Mouse (Mus musculus) layer of hippocampus, adult 9-10 months (tissue): ENCODE data around the gene Vcl.

Source experiments
- DNase-seq: peaks from one replicate; pipeline ENCODE4 v3.0.0; 2022; ENCODE audit warnings: low spot score

Vcl gene

DNA sequence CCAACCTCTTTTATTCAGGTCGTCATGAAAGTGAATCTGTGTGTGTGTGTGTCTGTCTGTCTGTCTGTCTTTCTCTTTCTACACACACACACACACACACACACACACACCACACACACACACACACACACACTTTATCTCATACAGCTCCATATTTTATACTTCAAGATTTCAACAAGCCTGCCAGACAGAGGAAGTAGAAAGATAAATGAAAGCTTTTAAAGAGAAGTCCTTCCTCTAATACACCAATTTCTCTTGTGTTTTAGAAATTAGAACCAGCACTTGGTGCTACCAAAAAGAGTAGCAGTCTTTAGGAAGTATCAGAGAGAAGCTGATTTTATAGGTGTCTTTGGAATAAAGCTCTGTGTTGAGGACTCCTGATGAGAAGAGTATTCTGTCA, 9.7 kb downstream of the Vcl start:
- DNase-seq = no peak

DNA sequence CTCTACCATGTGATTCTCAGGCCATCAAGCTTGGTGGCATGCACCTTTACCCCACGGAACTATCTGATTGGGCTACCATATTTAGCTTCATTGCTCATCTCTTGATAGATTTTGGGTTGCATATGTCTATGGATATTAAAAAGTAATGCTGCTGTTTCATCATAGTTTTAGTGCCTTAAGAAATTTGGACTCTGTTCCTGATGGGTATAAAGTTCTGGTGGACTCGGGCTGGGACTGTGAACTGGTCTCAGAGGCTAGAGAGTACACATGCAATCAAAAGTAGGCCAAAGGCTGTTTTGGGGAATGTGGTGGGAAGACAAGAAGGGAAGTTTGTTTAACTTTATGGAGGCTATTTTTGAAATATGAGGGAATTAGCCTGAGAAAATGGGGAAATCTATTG, 16.1 kb downstream of the Vcl start:
- DNase-seq = no peak

DNA sequence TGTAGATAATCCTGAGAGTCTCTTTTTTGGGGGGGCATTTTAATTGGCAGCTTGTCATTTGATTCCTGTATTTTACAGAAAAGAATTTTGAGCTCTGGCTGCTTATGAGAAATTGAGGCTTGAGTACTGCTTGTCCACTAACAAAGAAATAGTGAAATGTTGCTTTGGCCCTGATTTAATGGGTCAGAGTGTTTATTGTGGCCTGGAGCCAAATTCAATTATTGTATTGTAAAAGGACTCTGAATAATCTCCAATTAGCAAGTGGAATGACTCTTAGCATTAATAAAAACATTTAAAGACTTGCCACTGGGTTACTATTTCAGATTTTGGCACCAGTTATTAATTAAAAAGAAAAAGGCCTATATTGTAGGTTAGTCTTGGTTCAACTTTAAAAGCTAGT, 26.8 kb downstream of the Vcl start:
- no peak for DNase-seq

DNA sequence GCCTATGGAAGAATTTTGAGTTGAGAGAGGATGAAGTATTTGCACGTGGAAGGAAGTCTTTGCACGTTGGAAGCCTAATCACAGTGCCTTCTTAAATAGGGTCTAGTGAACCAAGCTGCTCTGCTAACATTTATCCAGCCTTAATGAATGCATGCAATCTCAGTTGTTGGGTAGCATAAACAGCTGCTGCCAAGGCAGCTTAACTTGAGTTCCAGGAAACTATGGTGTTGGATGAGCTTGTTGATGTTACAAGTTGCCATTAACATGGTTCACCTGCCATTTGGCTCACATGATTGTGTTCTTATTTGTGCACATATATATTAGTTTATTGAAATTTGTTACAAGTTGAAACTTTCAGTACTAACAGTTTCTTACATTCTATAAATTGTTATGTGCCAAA, 29.8 kb downstream of the Vcl start:
- DNase-seq = no peak

DNA sequence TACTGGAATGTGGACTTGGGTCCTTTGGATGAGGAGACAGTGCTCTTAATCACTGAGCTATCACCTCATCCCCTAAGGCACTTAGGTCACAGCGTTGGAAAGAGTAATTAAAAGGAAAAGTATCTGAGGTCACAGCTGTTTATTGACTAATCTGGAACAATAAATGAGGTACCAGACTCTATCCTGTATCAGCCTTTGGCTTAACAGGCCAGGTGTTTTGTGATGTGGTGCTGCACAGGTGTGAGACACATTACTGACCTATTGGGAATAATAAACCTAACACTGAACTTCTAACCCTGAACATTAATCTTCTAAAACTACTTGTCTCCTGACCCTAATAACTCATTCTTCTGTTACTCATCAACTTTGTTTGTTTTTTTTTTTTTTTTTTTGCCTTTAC, 33.3 kb downstream of the Vcl start:
- DNase-seq = no peak

DNA sequence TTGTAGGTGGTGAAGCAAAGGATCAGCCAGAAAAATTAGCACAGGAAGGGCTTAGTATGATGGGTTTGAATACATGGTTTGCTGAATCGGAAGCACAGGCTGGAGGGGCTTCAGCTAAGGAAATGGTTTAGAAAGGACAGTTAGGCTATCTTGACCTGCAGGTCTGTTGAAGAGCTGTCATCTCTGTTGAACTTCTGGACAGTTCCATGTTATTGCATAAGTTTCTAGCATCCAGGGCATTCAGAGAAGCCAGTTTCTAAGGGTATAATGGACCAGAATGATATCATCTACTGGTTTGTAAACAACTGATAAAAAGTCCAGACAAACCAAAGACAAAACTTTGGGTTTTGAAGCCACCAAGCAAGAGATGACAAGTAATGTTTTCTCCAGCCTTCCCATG, 33.7 kb downstream of the Vcl start:
- DNase-seq = no peak

GRCm38 (mm10) chr14:20963863-20964262, 34.7 kb downstream of the Vcl start:
- DNase-seq = no peak

DNA sequence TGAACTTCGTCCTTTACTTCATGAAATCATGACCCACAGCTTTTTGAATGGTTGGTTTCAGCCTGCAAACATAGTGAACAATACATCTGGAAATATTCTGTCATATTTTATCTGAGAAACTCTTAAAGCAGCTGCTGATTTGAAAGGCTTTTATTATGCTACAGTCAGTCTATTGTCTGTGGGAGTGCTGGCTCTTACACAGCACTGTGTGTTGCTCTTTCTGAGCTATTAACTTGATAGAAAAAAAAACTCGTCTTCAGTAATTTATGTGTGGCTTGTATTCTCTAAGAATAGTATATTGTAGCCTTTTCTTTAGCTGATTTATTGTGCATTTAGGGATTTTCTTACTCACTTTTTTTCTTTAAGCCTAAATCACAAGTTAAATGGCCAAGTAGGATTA, 35.1 kb downstream of the Vcl start:
- DNase-seq = no peak

DNA sequence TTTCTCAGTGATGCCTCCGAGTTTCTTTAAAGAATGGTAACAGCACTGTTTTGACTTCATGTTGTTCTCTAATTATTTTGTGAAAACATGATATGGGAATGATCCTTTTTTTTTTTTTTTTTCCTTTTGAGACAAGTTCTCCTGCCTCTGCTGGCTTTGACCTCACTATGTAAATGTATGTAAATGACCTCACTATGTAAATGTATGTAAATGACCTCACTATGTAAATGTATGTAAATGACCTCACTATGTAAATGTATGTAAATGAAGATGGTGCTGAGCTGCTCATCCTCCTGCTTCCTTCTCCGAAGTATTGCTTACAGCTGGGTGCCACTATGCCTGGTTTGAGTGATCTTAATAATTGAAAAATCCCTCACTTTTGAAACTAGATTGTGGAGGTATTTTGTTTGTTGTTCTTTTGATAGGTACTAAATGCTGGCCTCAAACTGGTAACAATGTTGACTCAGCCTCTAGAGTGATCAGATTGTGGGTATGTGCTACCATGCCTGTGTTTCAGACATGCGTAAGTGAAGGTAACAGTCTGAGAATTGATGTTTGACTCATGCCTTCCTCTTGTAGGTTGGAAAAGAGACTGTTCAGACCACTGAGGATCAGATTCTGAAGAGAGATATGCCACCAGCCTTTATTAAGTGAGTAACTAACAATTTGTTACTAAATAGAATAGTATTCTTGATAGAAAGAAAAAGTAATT, 37.9 kb downstream of the Vcl start:
- DNase-seq = no peak

DNA sequence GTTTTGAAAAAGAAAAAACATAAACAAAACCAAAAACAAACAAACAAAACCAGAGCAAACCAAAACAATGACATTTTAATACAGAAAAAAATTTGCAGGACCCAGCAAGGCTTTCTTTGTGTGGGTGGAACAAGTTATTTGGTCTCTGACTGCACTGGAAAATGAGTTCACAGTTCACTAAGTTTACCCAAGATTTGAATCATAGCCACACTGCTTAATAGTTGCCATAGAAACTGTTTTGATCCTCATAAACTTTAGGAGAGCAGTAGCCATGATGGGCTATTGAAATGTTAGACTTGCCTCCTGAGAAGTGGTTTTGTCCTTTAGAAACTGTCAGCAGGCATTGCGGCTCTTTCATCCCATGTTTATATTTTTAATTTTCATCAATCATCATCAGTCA, 39.9 kb downstream of the Vcl start:
- DNase-seq = no peak

DNA sequence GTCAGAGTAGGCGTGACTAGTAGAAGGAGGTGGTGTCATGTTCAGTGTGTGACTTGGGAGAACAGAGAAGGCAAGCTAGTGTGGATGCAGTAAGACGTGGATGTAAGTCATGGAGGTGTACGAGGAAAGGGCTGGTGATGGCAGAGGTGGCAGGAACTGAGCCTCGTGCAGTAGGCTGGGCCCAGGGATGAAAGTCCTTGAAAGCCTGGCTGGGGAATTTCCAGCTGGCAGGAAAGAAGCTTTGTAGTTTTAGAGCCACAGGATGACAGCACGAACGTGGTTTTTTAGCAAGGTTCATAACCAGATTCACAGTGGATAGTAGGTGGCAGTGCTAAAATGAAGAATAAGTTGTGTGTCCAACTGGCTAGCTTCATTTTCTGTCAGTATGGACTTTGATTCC, 41.2 kb downstream of the Vcl start:
- DNase-seq = no peak

- DNase-seq = peak; percentile 44
These were observed 41.7 kb downstream of the Vcl start for GRCm38 (mm10) chr14:20970927-20971326.

DNA sequence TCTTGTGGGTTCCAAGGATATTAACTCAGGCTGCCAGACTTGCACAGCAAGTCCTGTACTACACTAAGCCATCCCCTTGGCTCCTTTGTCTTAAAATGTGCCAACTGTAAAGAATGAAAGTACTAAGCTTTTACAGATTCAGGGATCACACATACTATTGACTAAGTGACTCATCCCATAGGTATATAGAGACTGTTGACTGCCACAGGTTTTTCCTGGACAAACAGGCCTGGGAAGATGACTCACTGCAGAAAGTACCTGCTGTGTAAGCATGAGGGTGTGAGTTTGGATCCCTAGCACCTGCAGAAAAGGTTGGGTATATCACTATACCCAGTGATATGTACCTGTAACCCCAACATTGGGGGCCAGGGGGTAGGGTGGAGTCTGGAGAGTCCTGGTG, 44.6 kb downstream of the Vcl start:
- no peak for DNase-seq

DNA sequence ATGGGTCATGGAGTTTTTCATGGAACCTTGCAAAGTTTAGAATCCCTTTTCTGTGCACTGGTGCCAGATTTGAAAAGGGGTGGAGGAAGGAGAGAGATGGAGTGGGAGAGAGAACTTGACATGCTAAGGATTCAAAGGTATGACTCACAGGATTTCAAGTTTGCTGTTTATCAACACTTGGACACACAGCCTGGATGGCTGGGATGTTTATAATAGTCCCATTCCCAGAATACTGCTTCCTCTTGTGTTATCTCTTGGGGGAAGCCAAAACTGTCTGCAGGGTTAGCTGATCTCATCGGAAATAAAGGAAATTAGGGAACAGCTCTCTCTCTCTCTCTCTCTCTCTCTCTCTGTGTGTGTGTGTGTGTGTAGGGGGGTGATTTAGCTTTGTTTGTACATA, 47.5 kb downstream of the Vcl start:
- DNase-seq = no peak

DNA sequence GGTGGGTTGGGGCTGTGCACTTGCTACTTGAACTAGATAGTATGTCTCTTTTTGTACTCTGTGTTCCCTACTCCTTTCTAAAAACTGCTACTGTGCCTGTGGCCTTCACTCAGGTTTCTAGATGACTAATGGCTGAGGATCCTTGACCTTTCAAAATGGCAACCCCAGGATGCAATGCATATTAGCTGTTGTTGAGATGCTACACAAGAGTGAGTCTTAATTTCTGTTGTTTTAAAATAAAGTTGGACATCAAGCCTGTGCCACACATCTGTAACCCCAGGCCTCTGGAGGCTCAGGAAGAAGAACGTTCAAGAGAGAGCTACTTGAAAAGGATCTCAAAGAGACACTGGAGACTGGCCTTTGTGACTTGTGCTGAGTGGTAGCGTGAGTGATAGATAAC, 48.5 kb downstream of the Vcl start:
- DNase-seq = no peak

GRCm38 (mm10) chr14:20983832-20984231, 54.6 kb downstream of the Vcl start:
- DNase-seq = no peak

GRCm38 (mm10) chr14:20985482-20985881, 56.3 kb downstream of the Vcl start:
- DNase-seq = no peak

GRCm38 (mm10) chr14:20991492-20991891, 62.3 kb downstream of the Vcl start:
- no peak for DNase-seq

GRCm38 (mm10) chr14:20993067-20993691, 64.0 kb downstream of the Vcl start:
- DNase-seq = peak; percentile 49

GRCm38 (mm10) chr14:20994475-20994874, 65.3 kb downstream of the Vcl start:
- DNase-seq = no peak

GRCm38 (mm10) chr14:20995497-20995896, 66.3 kb downstream of the Vcl start:
- no peak for DNase-seq

GRCm38 (mm10) chr14:20996361-20996760, 67.2 kb downstream of the Vcl start:
- DNase-seq = no peak

GRCm38 (mm10) chr14:20997548-20997947, 68.3 kb downstream of the Vcl start:
- DNase-seq = no peak

DNA sequence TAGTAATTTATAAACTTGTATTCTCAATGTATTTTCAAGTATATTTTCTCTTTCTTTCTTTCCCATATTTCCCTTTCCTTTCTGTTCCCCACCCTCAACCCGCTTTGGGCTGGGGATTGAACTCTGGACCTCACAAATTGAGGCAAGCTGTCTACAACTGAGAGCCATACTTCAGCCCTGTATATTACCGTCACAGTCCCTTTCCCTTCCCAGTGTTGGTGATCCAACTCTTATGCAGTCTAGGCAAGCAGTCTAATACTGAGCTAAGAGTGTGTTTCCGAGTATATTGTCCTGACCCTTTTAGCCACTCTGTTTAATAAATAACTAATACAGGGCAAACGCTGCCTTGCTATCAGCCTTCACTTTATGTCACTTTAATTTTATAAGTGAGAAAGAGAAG, 70.4 kb downstream of the Vcl start:
- no peak for DNase-seq
